Mouse (Mus musculus) liver, postnatal 0 days (tissue): Measurements from ENCODE around the gene Plin4.

Source experiments
- CTCF ChIP-seq: sonication (generic); IDR thresholded peaks from 2 replicates; pipeline ENCODE4 v1.5.1; 2016; ENCODE audit warnings: antibody characterized with exemption, low read depth
- EP300 ChIP-seq: IDR thresholded peaks from 2 replicates; pipeline ENCODE4 v1.6.1; 2016; ENCODE audit warnings: antibody characterized with exemption, low read depth, mild to moderate bottlenecking

GRCm38 (mm10) chr17:56131136-56131535 is 21.5 kb upstream of the Plin4 start:
- TF ChIP-seq CTCF, result no peak
- TF ChIP-seq EP300, result no peak
